In genomic region chr2:61814548-61815473, GRCm38 (mm10) we compare ENCODE assay signal across 9 mouse cellular contexts. TPM values are rescaled to one million over a fixed set of nuclear protein-coding genes. Genes with fewer than 3 reads are reported as not detected.
DNase-seq lines count a peak whose midpoint lies in the region; ATAC-seq and TF ChIP-seq lines count a peak whose summit lies in the region.
"Had no signal": no experiment of that assay in that cellular context is flagged by ENCODE, and none has a peak within 500 bp of the region (broad histone marks: within the 10 kb centered on the region; RNA-seq: fewer than 3 reads in every experiment).

No protein-coding gene starts in this region.

- H3K36me3 ChIP-seq in kidney, adult 2 months (ENCODE audit: control insufficient read depth, insufficient read depth, low read length), result no peaks in the 10 kb centered on the region
- H3K36me3 ChIP-seq in forebrain, embryonic 10.5 days (replicated peaks), result no peaks in the 10 kb centered on the region
- no peaks in the 10 kb centered on the region for H3K36me3 ChIP-seq in intestine, embryonic 15.5 days
- H3K36me3 ChIP-seq in midbrain, embryonic 10.5 days, result no peaks in the 10 kb centered on the region
- H3K36me3 ChIP-seq in stomach, embryonic 16.5 days (ENCODE audit: control insufficient read depth, insufficient read depth, low read length), result no peaks in the 10 kb centered on the region

- H3K27ac ChIP-seq in kidney, adult 2 months (ENCODE audit: insufficient read depth, low read depth, low read length), result no peak overlapping the region
- peak overlapping the region; percentile 86 for H3K27ac ChIP-seq in forebrain, embryonic 10.5 days
- no peak overlapping the region for H3K27ac ChIP-seq in intestine, embryonic 15.5 days
- H3K27ac ChIP-seq in midbrain, embryonic 10.5 days (replicated peaks), result peak overlapping the region; percentile 83
- H3K27ac ChIP-seq in stomach, embryonic 16.5 days (ENCODE audit: low read length), result no peak overlapping the region

- H3K4me3 ChIP-seq in kidney, adult 2 months (ENCODE audit: insufficient read depth, low read depth, low read length), result no peak overlapping the region; the same call in 1 of the 2 replicates
- peak overlapping the region; percentile 47 for H3K4me3 ChIP-seq in forebrain, embryonic 10.5 days
- H3K4me3 ChIP-seq in intestine, embryonic 15.5 days (replicated peaks), result peak overlapping the region; percentile 45
- H3K4me3 ChIP-seq in midbrain, embryonic 10.5 days, result peak overlapping the region; percentile 51
- H3K4me3 ChIP-seq in stomach, embryonic 16.5 days (replicated peaks; ENCODE audit: low read length), result peak overlapping the region; percentile 48

- DNase-seq in kidney, adult 2 months, result peak; percentile 20
- DNase-seq in kidney, adult 8-10 months, result no peak
- DNase-seq in brain, adult 2 months (ENCODE audit: low read depth, low spot score), result peak; percentile 64
- DNase-seq in forebrain, embryonic 10.5 days (ENCODE audit: extremely low spot score, low spot score), result peak; percentile 54
- peak; percentile 69 for DNase-seq in midbrain, embryonic 10.5 days (ENCODE audit: low spot score)
- no peak for DNase-seq in adrenal gland, postnatal 4 days (ENCODE audit: low spot score in 2 of 2)

- peak; percentile 35; the same call in 1 of the 2 replicates for TF ChIP-seq CTCF in kidney, adult 2 months (conservative IDR thresholded peaks at IDR 0.05; ENCODE audit: insufficient read depth, insufficient read length, low read depth, low read length)

- peaks cover 24% of the 10 kb centered on the region for H3K27me3 ChIP-seq in kidney, adult 2 months (replicated peaks; ENCODE audit: control insufficient read depth, insufficient read depth, low read length)
- H3K27me3 ChIP-seq in forebrain, embryonic 10.5 days (ENCODE audit: poor library complexity, severe bottlenecking), result peaks cover 94% of the 10 kb centered on the region
- peaks cover 60% of the 10 kb centered on the region for H3K27me3 ChIP-seq in intestine, embryonic 15.5 days (replicated peaks)
- peaks cover 96% of the 10 kb centered on the region for H3K27me3 ChIP-seq in midbrain, embryonic 10.5 days (ENCODE audit: low read depth, poor library complexity, severe bottlenecking)
- peaks cover 56% of the 10 kb centered on the region for H3K27me3 ChIP-seq in stomach, embryonic 16.5 days (ENCODE audit: control insufficient read depth, insufficient read depth, low read length)

- TF ChIP-seq POLR2A in kidney, adult 2 months (IDR thresholded peaks at IDR 0.05; ENCODE audit: low read depth, low read length), result no peak

- H3K9me3 ChIP-seq in forebrain, embryonic 10.5 days, result no peaks in the 10 kb centered on the region
- no peaks in the 10 kb centered on the region for H3K9me3 ChIP-seq in intestine, embryonic 15.5 days
- H3K9me3 ChIP-seq in midbrain, embryonic 10.5 days (replicated peaks), result no peaks in the 10 kb centered on the region
- no peaks in the 10 kb centered on the region for H3K9me3 ChIP-seq in stomach, embryonic 16.5 days (replicated peaks; ENCODE audit: control insufficient read depth, low read length)

- peak overlapping the region; percentile 90 for H3K4me2 ChIP-seq in intestine, embryonic 15.5 days (replicated peaks)
- H3K4me2 ChIP-seq in stomach, embryonic 16.5 days (ENCODE audit: low read depth, low read length), result peak overlapping the region; percentile 96

- WGBS in kidney, adult 2 months, result 5% methylated on average over 50 of the region's 50 CpGs
- 1% methylated on average over 42 of the region's 50 CpGs for WGBS in forebrain, embryonic 10.5 days
- 4% methylated on average over 44 of the region's 50 CpGs for WGBS in intestine, embryonic 15.5 days
- WGBS in midbrain, embryonic 10.5 days, result 1% methylated on average over 44 of the region's 50 CpGs
- 4% methylated on average over 46 of the region's 50 CpGs for WGBS in stomach, embryonic 16.5 days

- H3K4me1 ChIP-seq in kidney, adult 2 months (ENCODE audit: control insufficient read depth, insufficient read depth, low read length), result peaks cover 2% of the 10 kb centered on the region; the same call in 1 of the 2 replicates
- H3K4me1 ChIP-seq in forebrain, embryonic 10.5 days, result peaks cover 40% of the 10 kb centered on the region
- H3K4me1 ChIP-seq in intestine, embryonic 15.5 days (replicated peaks), result peaks cover 29% of the 10 kb centered on the region
- H3K4me1 ChIP-seq in midbrain, embryonic 10.5 days, result peaks cover 28% of the 10 kb centered on the region
- H3K4me1 ChIP-seq in stomach, embryonic 16.5 days (ENCODE audit: control insufficient read depth, insufficient read depth, low read length), result 0 out of 2 replicates have a peak, but pooled peaks cover 4% of the 10 kb centered on the region

- no peak overlapping the region for H3K9ac ChIP-seq in intestine, embryonic 15.5 days
- peak overlapping the region; percentile 64 for H3K9ac ChIP-seq in stomach, embryonic 16.5 days (ENCODE audit: low read length)

- ATAC-seq in intestine, embryonic 15.5 days, result peak; percentile 66
- ATAC-seq in stomach, embryonic 16.5 days (ENCODE audit: insufficient read depth, low FRiP score), result no peak

RNA-seq across cellular contexts. Expression of gene Tbr1, which starts 12.1 kb away (rescaled TPM):
- 0.03 TPM in 1 of 2 replicates, not detected in the other for polyA plus RNA-seq in kidney, adult 2 months (2012; rRNA removed)
- polyA plus RNA-seq in forebrain, embryonic 10.5 days (2016; fragmentation: Nextera tagmentation; extraction: Ambion mirVana), result 2.4 and 5.0 TPM in 2 replicates
- polyA plus RNA-seq in intestine, embryonic 15.5 days (2015; fragmentation: Nextera tagmentation; extraction: Ambion mirVana), result 0.09 TPM in 1 of 2 replicates, not detected in the other
- 0.23 and 0.26 TPM in 2 replicates for polyA plus RNA-seq in midbrain, embryonic 10.5 days (2016; fragmentation: Nextera tagmentation; extraction: Ambion mirVana)
- polyA plus RNA-seq in stomach, embryonic 16.5 days (2015; fragmentation: Nextera tagmentation; extraction: Ambion mirVana), result not detected in 2 replicates
- total RNA-seq in adrenal gland, postnatal 4 days (2021), result under 1 TPM; 0.31 to 0.48 TPM
- total RNA-seq: adrenal gland, postnatal 36 days had no signal

Comparison
In these comparisons a context has a peak if more than half of its experiments do, and no peak if none do; other contexts are left out.
1. DNase-seq: peak in kidney, adult 2 months (single experiment), brain, adult 2 months (single experiment), forebrain, embryonic 10.5 days (single experiment) and midbrain, embryonic 10.5 days (single experiment); none in kidney, adult 8-10 months (0 of 2) and adrenal gland, postnatal 4 days (0 of 2).
2. H3K27ac ChIP-seq: peak in forebrain, embryonic 10.5 days (single experiment) and midbrain, embryonic 10.5 days (single experiment); none in kidney, adult 2 months (single experiment), intestine, embryonic 15.5 days (single experiment) and stomach, embryonic 16.5 days (single experiment).